Mouse (Mus musculus) heart, embryonic 13.5 days (tissue): ENCODE results near the gene St5. TPM values are rescaled to one million over a fixed set of nuclear protein-coding genes. Genes with fewer than 3 reads are reported as not detected.

Experiments used
- ATAC-seq: fragments of 200-750 bp; cut with Nextera tagmentation; 2 replicates; pipeline ENCODE4 v1.8.0; 2017; ENCODE audit warnings: moderate TSS enrichment; ENCODE audit not compliant: insufficient number of reproducible peaks, low FRiP score, low TSS enrichment; ENCODE audit errors: extremely low read depth
- H3K27ac ChIP-seq: fragments of 300-500 bp; sonication (generic); replicated peaks from 2 replicates; pipeline ENCODE4 v1.5.1; 2015; ENCODE audit warnings: moderate library complexity, mild to moderate bottlenecking, inconsistent platforms
- H3K27me3 ChIP-seq: fragments of 300-500 bp; sonication (generic); replicated peaks from 2 replicates; pipeline ENCODE4 v1.6.1; 2015; ENCODE audit warnings: mild to moderate bottlenecking, inconsistent platforms
- H3K36me3 ChIP-seq: fragments of 300-500 bp; sonication (generic); 2 replicates; pipeline ENCODE4 v1.6.1; 2015; ENCODE audit warnings: mild to moderate bottlenecking, inconsistent platforms
- H3K4me1 ChIP-seq: fragments of 300-500 bp; sonication (generic); 2 replicates; pipeline ENCODE4 v1.6.1; 2015; ENCODE audit warnings: inconsistent platforms
- H3K4me2 ChIP-seq: fragments of 300-500 bp; sonication (generic); 2 replicates; pipeline ENCODE4 v1.6.1; 2015; ENCODE audit warnings: inconsistent platforms, mild to moderate bottlenecking, moderate library complexity
- H3K4me3 ChIP-seq: fragments of 300-500 bp; sonication (generic); 2 replicates; pipeline ENCODE4 v1.5.1; 2015; ENCODE audit warnings: moderate library complexity, mild to moderate bottlenecking, inconsistent platforms
- H3K9ac ChIP-seq: fragments of 300-500 bp; sonication (generic); 2 replicates; pipeline ENCODE4 v1.6.1; 2015; ENCODE audit warnings: inconsistent platforms, mild to moderate bottlenecking, moderate library complexity
- H3K9me3 ChIP-seq: fragments of 300-500 bp; sonication (generic); 2 replicates; pipeline ENCODE4 v1.6.1; 2016; ENCODE audit warnings: inconsistent platforms
- WGBS: fragments of 180-500 bp; shearing (Covaris S2); methylation state at CpG from one replicate; pipeline ENCODE4 v1.1.7; 2015; ENCODE audit warnings: mixed read lengths; 5-methylcytosine and 5-hydroxymethylcytosine counted together
- polyA plus RNA-seq: library from polyadenylated mRNA; unstranded; fragments of >200 nt; fragmentation: Nextera tagmentation; extraction: Ambion mirVana; gene quantifications from 2 replicates; pipeline ENCODE4 v1.2.1, GENCODE M21; 2015

St5 gene
- polyA plus RNA-seq: 30.2 and 30.6 TPM in 2 replicates

GRCm38 (mm10) chr7:109703190-109704015 is at the start of gene St5, which contains the start of gene Akip1:
St5 (minus strand) TSS chr7:109703605.
Akip1 (plus strand) TSS chr7:109703690.
- Histone ChIP-seq H3K27ac (peak within 1 kb of the TSS; percentile 81), H3K4me1 (peaks cover 35% of the 10 kb centered on the region), H3K4me3 (peak within 1 kb of the TSS; percentile 67), H3K4me2 (peak within 1 kb of the TSS; percentile 76), H3K27me3 (no peaks in the 10 kb centered on the region), H3K9ac (peak within 1 kb of the TSS; percentile 79), H3K36me3 (peaks cover 5% of the 10 kb centered on the region; the same call in 1 of the 2 replicates), H3K9me3 (no peaks in the 10 kb centered on the region)
- under 1% methylated on average over 61 of the region's 61 CpGs for WGBS
- ATAC-seq: peak; percentile 90

- Histone ChIP-seq H3K27ac (peak within 1 kb of the TSS; percentile 81), H3K9me3 (no peaks in the 10 kb centered on the region), H3K27me3 (no peaks in the 10 kb centered on the region), H3K4me2 (peak within 1 kb of the TSS; percentile 87), H3K36me3 (peaks cover 7% of the 10 kb centered on the region; the same call in 1 of the 2 replicates), H3K4me3 (peak within 1 kb of the TSS; percentile 62), H3K9ac (peak within 1 kb of the TSS; percentile 86), H3K4me1 (peaks cover 25% of the 10 kb centered on the region)
- peak; percentile 83 for ATAC-seq
- WGBS: under 1% methylated on average over 72 of the region's 74 CpGs
Observed at GRCm38 (mm10) chr7:109752008-109752925, 48.9 kb upstream of the St5 start, which contains the start of gene Tmem9b. Tmem9b (minus strand) TSS chr7:109752875.

GRCm38 (mm10) chr7:109751427-109752007 is 48.1 kb upstream of the St5 start:
- H3K27ac ChIP-seq: peak overlapping the region; percentile 81
- 1% methylated on average over 13 of the region's 13 CpGs for WGBS
- peak overlapping the region; percentile 87 for H3K4me2 ChIP-seq
- H3K9me3 ChIP-seq: no peaks in the 10 kb centered on the region
- peaks cover 25% of the 10 kb centered on the region for H3K4me1 ChIP-seq
- peak overlapping the region; percentile 86 for H3K9ac ChIP-seq
- peak overlapping the region; percentile 62 for H3K4me3 ChIP-seq
- H3K36me3 ChIP-seq: peaks cover 13% of the 10 kb centered on the region
- ATAC-seq: no peak
- H3K27me3 ChIP-seq: no peaks in the 10 kb centered on the region

GRCm38 (mm10) chr7:109747747-109748146 is 44.3 kb upstream of the St5 start:
- no peak overlapping the region for H3K27ac ChIP-seq
- H3K9me3 ChIP-seq: no peaks in the 10 kb centered on the region
- no peaks in the 10 kb centered on the region for H3K27me3 ChIP-seq
- H3K4me1 ChIP-seq: peaks cover 16% of the 10 kb centered on the region
- no peak overlapping the region for H3K4me2 ChIP-seq
- H3K4me3 ChIP-seq: no peak overlapping the region
- no peak for ATAC-seq
- WGBS: 44% methylated on average over 1 of the region's 1 CpGs
- peaks cover 49% of the 10 kb centered on the region for H3K36me3 ChIP-seq
- no peak overlapping the region for H3K9ac ChIP-seq

- Histone ChIP-seq H3K4me2 (no peak overlapping the region), H3K27ac (no peak overlapping the region), H3K9me3 (no peaks in the 10 kb centered on the region), H3K9ac (no peak overlapping the region), H3K4me3 (no peak overlapping the region), H3K36me3 (peaks cover 75% of the 10 kb centered on the region), H3K4me1 (no peaks in the 10 kb centered on the region), H3K27me3 (no peaks in the 10 kb centered on the region)
- 83% methylated on average over 4 of the region's 4 CpGs for whole genome bisulfite sequencing
- no peak for ATAC-seq
Observed at GRCm38 (mm10) chr7:109741703-109742102, 38.3 kb upstream of the St5 start.

- no peaks in the 10 kb centered on the region for H3K27me3 ChIP-seq
- H3K36me3 ChIP-seq: peaks cover 75% of the 10 kb centered on the region
- no peak overlapping the region for H3K27ac ChIP-seq
- no peak for ATAC-seq
- no peaks in the 10 kb centered on the region for H3K4me1 ChIP-seq
- H3K9me3 ChIP-seq: no peaks in the 10 kb centered on the region
- H3K4me2 ChIP-seq: no peak overlapping the region
- no peak overlapping the region for H3K9ac ChIP-seq
- no peak overlapping the region for H3K4me3 ChIP-seq
- WGBS: 77% methylated on average over 1 of the region's 1 CpGs
Observed at GRCm38 (mm10) chr7:109741060-109741459, 37.7 kb upstream of the St5 start.

- 64% methylated on average over 5 of the region's 5 CpGs for WGBS
- ATAC-seq: no peak
- Histone ChIP-seq H3K27ac (no peak overlapping the region), H3K4me1 (no peaks in the 10 kb centered on the region), H3K9me3 (no peaks in the 10 kb centered on the region), H3K9ac (no peak overlapping the region), H3K27me3 (no peaks in the 10 kb centered on the region), H3K4me3 (no peak overlapping the region), H3K4me2 (no peak overlapping the region), H3K36me3 (peaks cover 71% of the 10 kb centered on the region)
Observed at GRCm38 (mm10) chr7:109739822-109740370, 36.5 kb upstream of the St5 start.

GRCm38 (mm10) chr7:109734806-109735205 is 31.4 kb upstream of the St5 start:
- Histone ChIP-seq H3K4me3 (no peak overlapping the region), H3K27ac (no peak overlapping the region), H3K9me3 (no peaks in the 10 kb centered on the region), H3K36me3 (peaks cover 32% of the 10 kb centered on the region), H3K4me2 (no peak overlapping the region), H3K4me1 (peaks cover 6% of the 10 kb centered on the region), H3K27me3 (no peaks in the 10 kb centered on the region), H3K9ac (no peak overlapping the region)
- WGBS: 76% methylated on average over 4 of the region's 4 CpGs
- ATAC-seq: no peak

GRCm38 (mm10) chr7:109731626-109732025 is 28.2 kb upstream of the St5 start, which contains the start of gene Ascl3:
Ascl3 (minus strand) TSS chr7:109731726.
- 80% methylated on average over 5 of the region's 5 CpGs for WGBS
- peak within 1 kb of the TSS; percentile 44; the same call in 1 of the 2 replicates for H3K9ac ChIP-seq
- no peaks in the 10 kb centered on the region for H3K27me3 ChIP-seq
- no peaks in the 10 kb centered on the region for H3K9me3 ChIP-seq
- H3K36me3 ChIP-seq: peaks cover 13% of the 10 kb centered on the region
- no peak for ATAC-seq
- H3K4me3 ChIP-seq: no peak within 1 kb of the TSS
- H3K4me2 ChIP-seq: no peak within 1 kb of the TSS
- H3K27ac ChIP-seq: no peak within 1 kb of the TSS
- peaks cover 17% of the 10 kb centered on the region for H3K4me1 ChIP-seq

- no peak for ATAC-seq
- Histone ChIP-seq H3K4me2 (no peak within 1 kb of the TSS), H3K9me3 (no peaks in the 10 kb centered on the region), H3K36me3 (no peaks in the 10 kb centered on the region), H3K9ac (no peak within 1 kb of the TSS), H3K4me1 (0 out of 2 replicates have a peak, but pooled peaks cover under 1% of the 10 kb centered on the region), H3K27ac (no peak within 1 kb of the TSS), H3K4me3 (no peak within 1 kb of the TSS), H3K27me3 (no peaks in the 10 kb centered on the region)
- WGBS: 90% methylated on average over 5 of the region's 5 CpGs
Observed at GRCm38 (mm10) chr7:109723697-109724096, 20.3 kb upstream of the St5 start, which contains the start of gene BC051019. BC051019 (minus strand) TSS chr7:109723850.
